Mouse (Mus musculus): Measurements from ENCODE around the gene Mfsd4b2.
"Not testable (repeated sequence)": the region's sequence is repeated elsewhere in the genome, so short reads cannot be mapped to it uniquely, and the experiment has no call there.

The Mfsd4b2 gene

DNA sequence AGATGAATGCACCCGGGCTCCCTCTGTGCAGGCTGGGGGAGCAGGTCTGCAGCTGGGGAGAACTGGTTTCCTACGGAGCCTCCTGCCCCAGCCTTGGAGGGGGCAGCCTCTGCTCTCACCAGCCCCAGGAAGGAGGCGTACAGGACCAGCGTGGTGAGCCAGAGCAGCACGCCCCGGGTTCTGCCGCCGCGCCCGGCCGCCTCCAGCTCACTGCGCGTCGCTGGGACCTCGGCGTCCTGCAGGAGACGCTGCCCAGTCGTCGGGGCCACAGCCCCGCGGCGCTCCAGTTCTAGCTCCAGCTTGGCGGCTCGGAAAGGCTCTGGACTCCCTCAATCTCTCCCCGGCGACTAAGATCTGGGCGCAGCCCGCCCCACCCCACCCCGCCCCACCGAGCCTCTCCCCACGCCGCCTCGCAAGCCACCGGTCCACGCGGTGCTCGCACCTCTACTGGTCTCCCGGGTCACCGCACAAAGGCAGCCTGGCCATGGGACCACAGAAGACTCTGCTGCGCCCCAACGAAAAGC, at the start of gene Mfsd4b2:
Gene Mfsd4b2 (minus strand): TSS at position 308 of the 524 bp plus-strand sequence.
- CTCF ChIA-PET: no interaction called here

DNA sequence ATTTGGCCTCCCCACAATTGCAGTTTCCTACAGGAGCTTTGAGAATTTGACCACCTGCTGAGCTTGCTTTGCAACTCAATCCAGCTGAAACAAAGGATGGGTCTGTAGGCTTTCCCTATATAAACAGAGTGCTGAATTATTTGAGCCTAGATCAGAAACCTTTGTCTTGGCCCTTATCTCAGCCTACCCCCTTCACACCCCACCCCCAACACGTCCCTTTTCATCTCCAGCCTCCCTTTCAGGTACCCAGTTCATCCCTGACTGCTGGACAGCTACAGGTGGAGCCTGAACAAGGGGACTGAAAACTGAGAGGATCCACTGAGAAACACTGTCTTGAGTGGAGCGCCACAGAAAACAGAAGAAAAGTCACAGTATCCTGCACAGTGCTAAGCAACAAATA, 49.0 kb upstream of the Mfsd4b2 start:
- CTCF ChIA-PET: no interaction called here

DNA sequence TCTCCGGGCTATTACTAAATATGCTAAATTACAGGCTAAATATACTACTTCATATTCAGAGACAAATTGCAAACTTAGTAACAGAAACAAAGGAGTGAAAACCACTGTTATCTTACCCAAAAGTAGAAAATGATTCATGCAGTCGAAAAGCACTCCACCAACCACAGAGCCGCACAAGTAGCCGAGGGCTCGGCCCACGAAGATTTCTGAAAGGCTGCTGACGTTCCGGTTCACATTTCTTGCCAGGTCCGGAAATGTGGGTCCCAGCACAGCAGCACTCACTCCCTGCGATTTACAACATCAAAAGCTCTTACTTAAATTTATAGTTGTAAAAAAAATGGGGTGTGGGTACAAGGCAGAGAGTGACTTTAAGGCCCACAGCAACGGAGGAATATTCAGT, 48.3 kb upstream of the Mfsd4b2 start:
- CTCF ChIA-PET: no interaction called here

DNA sequence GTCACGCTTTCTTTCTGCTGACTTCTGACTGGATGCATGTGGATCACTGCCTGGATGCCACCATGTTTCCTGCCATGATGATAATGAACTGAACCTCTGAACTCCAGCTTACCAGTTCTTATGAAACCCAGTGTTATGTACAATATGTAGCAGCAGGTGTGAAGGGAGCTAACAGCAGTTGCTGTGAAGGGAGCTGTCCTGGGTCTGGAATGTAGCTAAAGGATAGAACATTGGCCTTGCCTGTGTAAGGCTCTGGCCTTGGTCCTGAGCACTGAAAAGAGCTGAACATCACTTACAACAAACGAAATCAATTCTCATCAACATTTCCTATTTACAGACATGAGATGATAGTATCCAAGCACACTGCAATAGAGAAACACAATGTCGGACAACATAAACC, 40.8 kb upstream of the Mfsd4b2 start:
- CTCF ChIA-PET: no interaction called here

DNA sequence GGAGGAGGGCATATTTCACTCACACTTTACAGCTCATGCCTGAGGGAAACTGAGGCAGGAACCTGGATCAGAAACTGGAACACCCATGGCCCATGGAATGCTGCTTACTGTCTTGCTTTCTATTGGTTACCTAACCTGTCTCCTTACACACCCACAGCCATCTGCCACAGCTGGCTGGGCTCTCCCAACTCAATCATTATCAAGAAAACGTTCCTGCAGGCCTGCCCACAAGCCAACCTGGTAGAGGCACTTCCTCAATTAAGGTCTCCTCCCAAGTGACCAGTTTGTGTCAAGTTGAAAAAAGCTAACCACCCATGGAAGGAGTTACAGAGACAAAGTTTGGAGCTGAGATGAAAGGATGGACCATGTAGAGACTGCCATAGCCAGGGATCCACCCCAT, 35.2 kb upstream of the Mfsd4b2 start:
- CTCF ChIA-PET: no interaction called here

DNA sequence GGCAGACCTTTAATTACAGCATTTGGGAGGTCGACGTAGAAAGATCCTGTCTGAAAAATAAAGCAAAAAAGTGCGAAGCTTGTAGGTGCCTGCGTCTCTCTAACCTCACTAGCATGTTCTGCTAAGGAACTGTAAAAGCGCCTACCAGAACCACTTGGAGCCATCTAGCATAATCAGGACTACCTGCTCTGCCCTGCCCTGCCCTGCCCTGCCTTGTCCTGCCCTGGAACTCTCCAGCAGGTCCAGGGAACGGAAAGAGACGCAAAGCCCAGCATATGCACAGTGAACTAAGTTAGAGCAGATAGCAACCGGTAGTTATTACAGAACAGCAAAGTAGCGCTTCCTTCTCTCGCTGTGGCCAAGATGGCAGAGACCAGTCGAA, 33.7 kb upstream of the Mfsd4b2 start:
- CTCF ChIA-PET: interaction anchor here (0.9 kb wide), 1 partner anchor 93 kb away, joined by 3 read pairs; no protein-coding TSS in a partner anchor

DNA sequence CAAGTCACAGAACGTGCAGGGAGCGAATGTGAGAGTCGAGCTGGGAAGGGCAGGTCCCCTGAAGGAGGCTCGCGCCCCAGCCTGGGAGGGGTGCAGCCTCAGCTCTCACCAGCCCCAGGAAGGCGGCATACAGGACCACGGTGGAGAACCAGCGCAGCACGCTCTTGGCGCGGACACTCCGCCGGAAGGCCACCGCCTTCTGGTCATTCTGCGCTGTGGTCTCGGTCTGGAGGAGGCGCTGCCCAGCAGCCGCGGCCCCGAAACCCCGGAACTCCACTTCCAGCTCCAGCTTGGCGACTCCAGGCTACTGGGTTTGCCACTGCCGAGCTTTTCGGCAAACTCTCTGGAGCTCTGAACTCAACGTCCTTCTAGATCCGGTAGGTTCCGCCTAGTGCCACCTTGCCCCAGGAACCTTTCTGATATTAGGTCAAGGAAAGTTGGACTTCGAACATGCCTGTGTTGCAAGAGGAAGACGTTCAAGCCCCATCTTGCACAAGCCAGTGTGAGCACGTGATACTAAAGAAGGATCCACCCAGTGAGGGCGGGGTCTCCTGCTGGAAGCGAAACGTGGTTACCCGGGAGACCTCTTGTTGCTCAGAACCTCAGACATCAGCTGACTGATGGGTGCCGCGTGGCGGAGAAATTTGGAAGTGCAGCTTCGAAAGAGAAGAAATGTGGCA, 33.2 kb upstream of the Mfsd4b2 start, which contains the start of gene Mfsd4b3:
Gene Mfsd4b3 (minus strand): TSS at position 393 of the 680 bp plus-strand sequence.
- CTCF ChIA-PET: interaction anchor here (0.9 kb wide), 1 partner anchor 93 kb away, joined by 3 read pairs; no protein-coding TSS in a partner anchor

DNA sequence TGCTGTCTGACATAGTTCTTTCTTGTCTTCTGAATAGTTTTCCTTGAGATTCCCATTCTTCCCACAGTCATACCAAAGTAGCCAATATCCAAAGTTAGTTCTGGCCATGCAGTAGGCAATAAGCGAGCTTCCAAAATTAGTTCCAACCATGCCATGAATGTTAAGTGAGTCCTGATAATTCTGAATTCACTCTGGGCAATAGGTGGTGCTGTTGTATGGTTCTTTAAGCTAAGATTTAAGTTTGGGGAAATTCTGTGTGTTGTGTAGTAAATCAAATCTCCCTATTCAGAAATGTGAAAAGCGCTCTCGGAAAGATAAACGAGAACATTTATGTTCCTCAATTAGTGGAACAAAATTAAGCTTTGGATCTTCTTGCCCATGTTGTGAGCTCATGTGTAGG, 31.5 kb upstream of the Mfsd4b2 start:
- CTCF ChIA-PET: no interaction called here

DNA sequence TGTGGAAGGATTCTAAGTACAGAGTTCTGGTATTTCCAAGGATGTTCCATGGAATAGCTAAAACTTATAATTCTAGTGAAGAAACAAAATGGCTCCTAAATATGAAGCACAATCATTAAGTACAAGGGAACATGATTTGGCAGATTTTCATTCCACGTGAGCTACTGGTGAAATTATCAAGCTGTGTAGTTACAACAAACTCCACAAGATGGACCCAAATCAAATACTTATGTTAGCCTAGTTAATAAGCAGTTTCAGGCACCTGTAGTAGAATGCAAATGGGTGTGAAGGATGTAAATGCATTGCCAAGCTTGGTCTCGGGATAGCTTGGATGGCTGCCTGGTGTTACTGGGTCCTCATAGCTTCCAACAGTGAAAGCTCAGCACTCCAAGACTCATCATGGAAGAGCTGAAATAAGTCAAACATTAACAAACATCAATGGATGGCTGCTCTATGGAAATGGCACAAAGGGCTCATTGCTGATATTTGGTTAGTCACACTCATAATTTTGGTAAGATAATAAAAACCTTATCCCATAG, 29.7 kb upstream of the Mfsd4b2 start:
- CTCF ChIA-PET: no interaction called here

DNA sequence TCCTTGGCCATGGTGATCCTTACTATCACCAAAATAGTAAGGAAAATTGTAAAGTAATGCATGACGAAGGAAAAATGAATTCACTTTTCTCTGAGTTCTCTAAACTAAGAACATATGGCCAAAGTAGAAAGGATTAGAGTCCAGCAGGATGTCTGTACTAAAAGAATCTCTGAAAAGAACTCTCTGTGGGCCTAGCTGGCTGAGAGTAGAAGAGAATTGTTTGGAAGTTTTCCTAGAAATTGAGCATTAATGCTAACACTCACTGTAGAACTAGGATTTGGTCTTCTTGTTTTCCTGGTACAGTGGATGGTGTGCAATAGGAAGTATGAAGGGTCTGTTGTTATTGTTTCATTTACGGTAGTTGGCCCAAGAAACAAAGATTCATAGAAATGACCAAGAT, 28.4 kb upstream of the Mfsd4b2 start:
- CTCF ChIA-PET: no interaction called here

DNA sequence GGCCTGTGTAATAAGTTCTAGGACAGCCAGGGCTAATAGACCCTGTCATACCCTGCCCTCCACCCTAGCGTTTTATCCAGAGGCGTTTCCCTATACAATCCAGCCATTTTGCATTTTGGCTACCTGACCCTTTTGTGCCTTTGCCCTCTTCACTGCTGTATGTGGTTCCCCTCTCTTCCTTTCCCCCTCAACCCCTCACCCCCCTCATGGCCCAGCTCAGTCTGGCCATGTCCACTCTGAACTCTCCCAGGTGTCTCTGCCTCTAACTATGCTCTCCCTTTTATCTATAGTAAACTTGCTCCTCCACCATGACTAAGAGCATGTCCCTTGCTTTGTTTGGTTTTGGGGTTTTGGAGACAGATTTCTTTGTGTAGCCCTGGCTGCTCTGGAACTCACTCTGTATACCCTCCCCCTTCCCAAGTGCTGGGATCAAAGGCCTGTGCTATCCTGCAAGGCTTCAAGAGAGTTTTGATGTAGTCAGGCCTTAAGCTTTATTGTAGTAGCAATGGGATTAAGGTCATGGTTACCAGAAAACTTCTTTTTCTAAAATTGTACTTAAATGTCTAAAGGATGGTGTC, 22.7 kb upstream of the Mfsd4b2 start:
- CTCF ChIA-PET: no interaction called here

DNA sequence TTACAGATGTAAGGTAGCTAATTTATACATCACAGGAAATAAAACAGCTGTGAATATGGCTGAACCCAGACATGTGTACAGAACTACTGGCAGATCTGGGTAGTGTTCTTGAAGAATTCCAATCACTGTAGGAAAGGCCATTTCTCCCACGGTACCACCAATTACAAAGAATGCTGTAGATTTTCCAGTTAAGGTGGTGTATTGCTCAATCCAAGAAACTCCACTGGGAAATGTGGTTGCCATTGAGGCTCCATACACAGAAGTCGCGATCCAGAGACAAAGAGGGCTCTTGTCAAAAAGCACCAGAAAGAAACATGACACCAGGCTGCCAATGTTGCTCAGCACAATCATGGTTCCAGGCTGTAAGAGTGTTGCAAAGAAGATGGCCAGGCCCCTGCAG, 20.5 kb upstream of the Mfsd4b2 start:
- CTCF ChIA-PET: not testable (repeated sequence)

DNA sequence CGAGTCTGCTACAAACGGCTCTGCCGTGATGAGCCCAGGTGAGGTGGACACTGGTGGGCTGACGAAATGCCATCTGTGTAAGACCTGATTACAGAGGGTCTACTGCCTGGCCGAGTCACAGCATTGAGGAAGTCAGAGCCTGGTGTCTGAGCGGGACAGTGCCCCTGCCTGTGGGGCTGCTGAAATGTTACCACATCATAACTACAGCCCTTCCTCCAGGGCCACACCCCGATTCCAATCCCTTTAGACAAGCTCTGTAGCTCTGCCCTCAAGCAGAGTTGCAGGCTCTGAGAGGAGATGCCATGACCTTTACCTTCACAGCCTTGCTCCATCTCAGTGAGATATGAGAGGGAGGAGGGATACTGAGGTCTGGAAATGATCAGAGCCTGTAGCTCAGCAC, 9.8 kb upstream of the Mfsd4b2 start:
- CTCF ChIA-PET: no interaction called here

DNA sequence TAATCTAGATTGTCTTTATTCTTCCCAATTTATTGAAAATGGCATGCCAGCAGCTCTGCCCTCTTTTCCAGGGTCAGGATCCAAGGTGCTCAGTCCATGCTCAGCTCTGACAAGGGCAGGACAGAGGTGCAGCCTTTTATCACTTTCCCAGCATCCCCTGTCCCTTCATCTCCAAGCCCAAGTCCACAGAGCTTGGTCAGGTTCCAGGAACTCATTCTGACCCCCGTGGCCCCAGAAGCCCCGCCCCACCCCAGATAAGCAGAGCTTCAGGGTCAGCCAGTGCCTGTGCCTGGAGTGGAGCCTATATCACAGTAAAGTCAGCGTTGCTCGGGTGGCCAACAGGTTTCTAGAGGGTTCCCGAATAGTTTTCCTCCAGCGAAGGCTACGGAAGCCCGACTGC, 2.2 kb downstream of the Mfsd4b2 start:
- CTCF ChIA-PET: interaction anchor here (0.6 kb wide), 2 partner anchors 392 to 718 kb away, joined by 4 to 5 read pairs; no protein-coding TSS in a partner anchor

DNA sequence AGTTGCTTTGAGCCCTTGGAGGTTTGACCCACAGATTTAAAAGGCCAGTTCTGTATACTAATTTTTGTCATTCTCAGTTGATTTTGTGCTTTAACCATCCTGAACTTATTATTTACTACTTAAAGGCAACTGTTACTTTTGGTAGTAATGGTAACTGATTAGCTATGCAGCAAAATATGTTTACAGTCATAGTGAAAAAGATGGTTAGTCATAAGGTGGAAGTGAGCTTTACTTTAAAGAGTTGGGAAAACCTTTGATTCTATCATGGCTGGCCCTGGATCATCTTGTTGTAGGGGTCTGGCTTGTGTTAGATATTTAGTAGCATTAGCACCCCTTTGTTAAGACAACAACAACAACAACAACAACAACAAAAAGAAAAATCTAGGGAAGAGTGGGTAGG, 14.1 kb downstream of the Mfsd4b2 start:
- CTCF ChIA-PET: no interaction called here

DNA sequence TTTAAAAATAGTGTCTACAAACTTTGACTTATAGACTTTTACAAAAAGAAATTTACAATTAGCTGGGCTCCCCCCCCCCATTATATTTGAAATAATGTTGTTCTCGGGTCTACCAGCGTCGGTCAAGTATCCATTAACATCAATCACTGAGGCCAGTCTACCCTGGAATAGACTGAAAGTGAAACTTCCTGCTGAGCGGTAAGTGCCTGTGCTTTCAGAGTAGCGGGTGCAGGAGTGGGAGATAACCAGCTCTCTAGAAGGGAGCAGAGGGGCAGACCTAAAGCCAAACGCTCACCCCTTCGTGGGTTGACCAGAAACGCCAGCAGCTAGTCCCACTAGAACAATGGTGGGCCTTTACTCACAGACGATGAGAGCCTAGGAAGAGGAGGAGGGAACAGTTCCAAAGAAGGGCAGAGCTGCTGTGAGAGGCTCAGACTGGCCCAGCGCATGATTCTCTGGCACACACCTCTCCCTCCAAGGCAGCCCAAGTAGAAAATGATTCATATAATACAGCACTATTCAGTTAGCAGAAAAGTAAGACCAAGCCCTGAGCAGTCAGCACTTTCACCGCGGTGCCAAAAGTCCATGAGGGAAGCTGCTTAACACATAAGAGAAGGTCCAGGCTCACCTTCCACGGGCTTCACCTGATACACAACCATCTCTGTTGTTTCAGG, 17.8 kb downstream of the Mfsd4b2 start:
- CTCF ChIA-PET: no interaction called here

DNA sequence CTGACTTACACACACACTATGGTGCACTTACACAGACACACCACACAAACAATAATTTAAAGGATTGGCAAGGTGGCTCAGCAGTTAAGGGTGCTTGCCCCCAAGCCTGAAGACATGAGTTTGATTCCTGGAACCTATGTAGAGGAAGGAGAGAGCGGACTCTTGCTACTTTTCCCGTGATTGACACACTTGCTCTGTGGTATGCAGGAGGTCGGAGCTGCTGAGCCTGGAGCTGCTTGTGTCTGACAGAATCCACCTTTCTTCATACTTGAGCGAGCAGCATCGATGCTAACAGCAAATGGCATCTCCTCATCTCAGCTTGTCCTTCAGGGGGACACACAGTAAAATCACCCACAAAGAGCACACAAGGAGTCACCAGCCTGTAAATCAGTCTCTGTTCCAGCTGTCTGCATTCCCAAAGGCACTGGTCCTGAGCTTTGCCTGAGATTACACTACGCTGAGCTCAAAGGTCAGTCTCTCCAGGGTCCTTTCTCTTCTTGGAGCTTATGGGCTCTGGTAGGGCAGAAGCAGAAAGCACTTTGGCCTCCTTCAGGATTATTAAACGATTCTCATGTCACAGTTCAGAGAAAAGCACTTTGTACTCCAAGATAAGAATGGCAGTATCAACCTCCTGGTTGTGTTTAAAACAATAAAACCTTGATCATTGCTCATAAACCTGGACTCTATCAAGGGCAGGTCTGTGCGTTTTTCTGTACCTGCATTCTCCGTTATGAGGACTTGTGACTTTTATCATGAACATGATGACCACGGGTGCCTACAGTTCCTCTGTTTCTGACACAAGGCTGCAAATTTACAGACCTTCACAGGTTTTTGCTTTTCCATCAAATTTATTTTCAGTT, 19.7 kb downstream of the Mfsd4b2 start:
- CTCF ChIA-PET: no interaction called here

DNA sequence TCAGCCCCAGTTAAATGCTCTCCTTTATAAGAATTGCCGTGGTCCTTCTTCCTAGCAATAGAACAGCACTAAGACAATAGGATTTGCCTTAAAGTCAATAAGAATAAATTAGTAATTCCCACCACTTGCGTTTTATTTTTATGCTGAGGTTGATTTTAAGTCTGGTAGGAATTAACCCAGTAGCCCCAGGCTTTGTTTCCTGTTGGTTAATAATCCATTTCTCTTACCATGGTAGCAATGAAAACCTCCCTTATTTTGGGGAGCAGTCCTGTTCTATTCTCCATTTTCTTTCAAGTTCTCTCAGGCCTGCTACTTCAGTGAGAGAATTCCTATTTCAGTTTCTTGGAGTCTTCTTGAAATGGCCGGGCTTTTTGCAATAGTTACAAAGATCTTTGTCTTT, 22.5 kb downstream of the Mfsd4b2 start:
- CTCF ChIA-PET: interaction anchor here (0.6 kb wide), 1 partner anchor 18 kb away, joined by 3 read pairs; no protein-coding TSS in a partner anchor

DNA sequence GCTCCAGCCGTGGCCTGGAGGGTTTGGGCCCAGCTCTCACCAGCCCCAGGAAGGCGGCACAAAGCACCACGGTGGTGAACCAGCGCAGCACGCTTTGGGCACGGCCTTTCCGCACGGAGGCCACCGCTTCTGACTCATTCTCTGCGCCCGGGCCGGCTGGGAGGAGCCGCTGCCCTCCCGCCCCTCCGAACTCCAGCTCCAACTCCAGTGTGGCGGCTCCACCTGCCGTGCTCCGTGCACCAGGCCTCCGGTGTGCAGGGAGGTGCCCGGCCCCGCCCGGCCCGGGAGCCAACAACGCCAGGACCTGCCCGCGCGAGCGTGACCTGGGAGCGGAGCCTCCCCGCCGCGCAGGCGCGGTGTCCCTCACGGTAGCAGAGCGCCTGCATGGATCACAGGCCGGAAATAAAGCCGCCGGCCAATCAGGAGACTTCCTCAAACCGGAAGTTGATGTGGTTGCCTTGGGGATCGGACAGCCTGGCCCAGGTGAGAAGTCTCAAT, 27.8 kb downstream of the Mfsd4b2 start, which contains the start of gene Mfsd4b4:
Gene Mfsd4b4 (minus strand): TSS at position 365 of the 498 bp plus-strand sequence.
- CTCF ChIA-PET: no interaction called here

DNA sequence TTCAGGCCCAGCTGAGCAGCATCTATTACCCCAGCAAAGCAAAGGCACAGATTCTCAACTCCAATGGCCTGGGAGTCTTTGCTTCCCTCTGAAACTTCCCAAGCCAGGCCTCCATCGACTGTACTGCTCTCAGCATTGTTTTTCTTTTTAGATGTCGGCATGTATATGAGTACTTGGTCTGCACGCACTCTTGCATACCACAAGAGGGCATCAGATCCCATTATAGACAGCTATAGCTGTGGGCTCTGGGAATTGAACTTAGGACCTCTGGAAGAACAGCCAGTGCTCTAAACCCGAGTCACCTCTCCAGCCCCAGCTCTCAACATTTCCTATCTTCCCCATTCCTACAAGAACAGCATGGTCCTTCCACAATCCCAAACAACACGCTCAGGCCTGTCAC, 30.2 kb downstream of the Mfsd4b2 start:
- CTCF ChIA-PET: no interaction called here
